Mouse (Mus musculus): Measurements from ENCODE around the gene Ier5.

DNA sequence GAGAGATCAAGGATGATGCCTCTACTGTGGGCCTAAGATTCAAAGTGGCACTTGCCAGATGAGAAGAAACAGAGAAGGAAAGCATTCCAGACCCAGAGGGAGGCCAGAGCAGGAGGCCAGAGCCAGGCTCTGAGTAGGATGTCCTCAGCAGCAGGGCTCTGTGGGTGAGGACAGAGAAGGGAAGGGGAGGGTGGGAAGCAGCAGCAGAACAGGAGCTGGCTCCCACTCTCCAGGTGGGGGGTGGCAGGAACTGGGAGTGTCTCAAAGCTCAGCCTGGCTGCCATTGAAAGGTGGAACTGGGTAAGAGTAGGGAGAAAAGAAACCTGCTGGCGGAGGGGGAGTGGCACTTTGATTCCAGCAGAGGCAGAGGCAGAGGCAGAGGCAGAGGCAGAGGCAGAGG lies 46.1 kb downstream of the Ier5 start:
- TF ChIP-seq ZNF384 (IDR thresholded peaks at IDR 0.05; ENCODE audit: low read depth, low read length) (no peak), HCFC1 (IDR thresholded peaks at IDR 0.05; ENCODE audit: borderline replicate concordance, insufficient read depth, low read length) (no peak), ZC3H11A (IDR thresholded peaks at IDR 0.05; ENCODE audit: borderline replicate concordance, low read depth, low read length) (no peak), MAFK (IDR thresholded peaks at IDR 0.05; ENCODE audit: insufficient read depth, low read depth, low read length) (no peak), CHD2 (IDR thresholded peaks at IDR 0.05; ENCODE audit: low read depth, low read length) (no peak)
